Mouse (Mus musculus) intestine, embryonic 16.5 days (tissue): ENCODE results near the gene Kansl1. TPM values are rescaled to one million over a fixed set of nuclear protein-coding genes. Genes with fewer than 3 reads are reported as not detected.
"Not testable (repeated sequence)": the region's sequence is repeated elsewhere in the genome, so short reads cannot be mapped to it uniquely, and the experiment has no call there.

Experiments
- ATAC-seq: fragments of 200-750 bp; cut with Nextera tagmentation; 2 replicates; pipeline ENCODE4 v1.8.0; 2017; ENCODE audit warnings: moderate TSS enrichment, moderate library complexity
- H3K27ac ChIP-seq: fragments of 300-500 bp; sonication (generic); 2 replicates; pipeline ENCODE4 v1.5.1; 2014; ENCODE audit warnings: mild to moderate bottlenecking, low read length
- H3K27me3 ChIP-seq: fragments of 300-500 bp; sonication (generic); replicated peaks from 2 replicates; pipeline ENCODE4 v1.6.1; 2014; ENCODE audit warnings: low read length, control low read depth, mixed read lengths; ENCODE audit not compliant: control insufficient read depth, insufficient read depth
- H3K36me3 ChIP-seq: fragments of 300-500 bp; sonication (generic); 2 replicates; pipeline ENCODE4 v1.6.1; 2014; ENCODE audit warnings: low read length, control low read depth; ENCODE audit not compliant: control insufficient read depth, insufficient read depth
- H3K4me1 ChIP-seq: fragments of 300-500 bp; sonication (generic); 2 replicates; pipeline ENCODE4 v1.6.1; 2014; ENCODE audit warnings: low read length, control low read depth, mixed read lengths; ENCODE audit not compliant: control insufficient read depth, insufficient read depth
- H3K4me2 ChIP-seq: fragments of 300-500 bp; sonication (generic); 2 replicates; pipeline ENCODE4 v1.6.1; 2014; ENCODE audit warnings: low read depth, low read length, control low read depth
- H3K4me3 ChIP-seq: fragments of 300-500 bp; sonication (generic); 2 replicates; pipeline ENCODE4 v1.5.1; 2014; ENCODE audit warnings: mild to moderate bottlenecking, low read length
- H3K9ac ChIP-seq: fragments of 300-500 bp; sonication (generic); 2 replicates; pipeline ENCODE4 v1.6.1; 2014; ENCODE audit warnings: low read depth, low read length
- H3K9me3 ChIP-seq: fragments of 300-500 bp; sonication (generic); 2 replicates; pipeline ENCODE4 v1.6.1; 2016; ENCODE audit warnings: low read length, control low read depth; ENCODE audit not compliant: control insufficient read depth
- WGBS: fragments of 180-500 bp; shearing (Covaris S2); extraction: QIAGEN DNeasy Blood & Tissue Kit; methylation state at CpG from one replicate; pipeline ENCODE4 v1.1.7; 2014; 5-methylcytosine and 5-hydroxymethylcytosine counted together
- polyA plus RNA-seq: library from polyadenylated mRNA; unstranded; fragments of >200 nt; fragmentation: Nextera tagmentation; extraction: Ambion mirVana; gene quantifications from 2 replicates; pipeline ENCODE4 v1.2.1, GENCODE M21; 2015

The Kansl1 gene
- polyA plus RNA-seq, 1 experiment from 2014 or later: 13.7 TPM

- H3K9me3 ChIP-seq: no peaks in the 10 kb centered on the region
- WGBS: 91% methylated on average over 2 of the region's 2 CpGs
- no peak overlapping the region for H3K9ac ChIP-seq
- peaks cover 4% of the 10 kb centered on the region for H3K4me1 ChIP-seq
- no peak overlapping the region for H3K4me3 ChIP-seq
- H3K27me3 ChIP-seq: no peaks in the 10 kb centered on the region
- no peaks in the 10 kb centered on the region for H3K36me3 ChIP-seq
- H3K4me2 ChIP-seq: no peak overlapping the region
- no peak for ATAC-seq
- no peak overlapping the region for H3K27ac ChIP-seq
These were observed 9.0 kb downstream of the Kansl1 start for GRCm38 (mm10) chr11:104459671-104460070.

GRCm38 (mm10) chr11:104458507-104458906 lies 10.2 kb downstream of the Kansl1 start:
- Histone ChIP-seq H3K27ac (no peak overlapping the region), H3K4me1 (no peaks in the 10 kb centered on the region), H3K27me3 (no peaks in the 10 kb centered on the region), H3K4me3 (no peak overlapping the region), H3K36me3 (no peaks in the 10 kb centered on the region), H3K9me3 (no peaks in the 10 kb centered on the region), H3K4me2 (no peak overlapping the region), H3K9ac (no peak overlapping the region)
- no peak for ATAC-seq
- 71% methylated on average over 2 of the region's 2 CpGs for WGBS

GRCm38 (mm10) chr11:104452709-104453108 lies 16.0 kb downstream of the Kansl1 start:
- H3K4me3 ChIP-seq: no peak overlapping the region
- no peak for ATAC-seq
- H3K9ac ChIP-seq: no peak overlapping the region
- WGBS: 94% methylated on average over 1 of the region's 1 CpGs
- H3K36me3 ChIP-seq: no peaks in the 10 kb centered on the region
- H3K27me3 ChIP-seq: no peaks in the 10 kb centered on the region
- H3K27ac ChIP-seq: no peak overlapping the region
- no peaks in the 10 kb centered on the region for H3K9me3 ChIP-seq
- H3K4me1 ChIP-seq: no peaks in the 10 kb centered on the region
- no peak overlapping the region for H3K4me2 ChIP-seq

GRCm38 (mm10) chr11:104451239-104451638 lies 17.4 kb downstream of the Kansl1 start:
- Histone ChIP-seq H3K36me3 (no peaks in the 10 kb centered on the region), H3K4me1 (no peaks in the 10 kb centered on the region), H3K9me3 (no peaks in the 10 kb centered on the region), H3K4me2 (no peak overlapping the region), H3K27me3 (no peaks in the 10 kb centered on the region), H3K9ac (no peak overlapping the region), H3K27ac (no peak overlapping the region), H3K4me3 (no peak overlapping the region)
- no peak for ATAC-seq
- 92% methylated on average over 1 of the region's 1 CpGs for WGBS

- H3K27ac ChIP-seq, H3K9ac ChIP-seq, H3K27me3 ChIP-seq, H3K4me1 ChIP-seq, H3K4me3 ChIP-seq, H3K9me3 ChIP-seq, H3K36me3 ChIP-seq, H3K4me2 ChIP-seq, ATAC-seq: not testable (repeated sequence)
- WGBS: 61% methylated on average over 2 of the region's 2 CpGs
These were observed 20.2 kb downstream of the Kansl1 start for GRCm38 (mm10) chr11:104448499-104448898.

GRCm38 (mm10) chr11:104445538-104445937 lies 23.1 kb downstream of the Kansl1 start:
- Histone ChIP-seq H3K9me3 (no peaks in the 10 kb centered on the region), H3K4me1 (no peaks in the 10 kb centered on the region), H3K27ac (no peak overlapping the region), H3K4me2 (no peak overlapping the region), H3K27me3 (no peaks in the 10 kb centered on the region), H3K4me3 (no peak overlapping the region), H3K36me3 (no peaks in the 10 kb centered on the region), H3K9ac (no peak overlapping the region)
- WGBS: 71% methylated on average over 2 of the region's 2 CpGs
- no peak for ATAC-seq

GRCm38 (mm10) chr11:104445044-104445443 lies 23.6 kb downstream of the Kansl1 start:
- WGBS: 94% methylated on average over 1 of the region's 1 CpGs
- no peak for ATAC-seq
- no peaks in the 10 kb centered on the region for H3K4me1 ChIP-seq
- H3K4me3 ChIP-seq: no peak overlapping the region
- no peaks in the 10 kb centered on the region for H3K27me3 ChIP-seq
- H3K27ac ChIP-seq: no peak overlapping the region
- H3K36me3 ChIP-seq: no peaks in the 10 kb centered on the region
- no peaks in the 10 kb centered on the region for H3K9me3 ChIP-seq
- no peak overlapping the region for H3K9ac ChIP-seq
- H3K4me2 ChIP-seq: no peak overlapping the region

DNA sequence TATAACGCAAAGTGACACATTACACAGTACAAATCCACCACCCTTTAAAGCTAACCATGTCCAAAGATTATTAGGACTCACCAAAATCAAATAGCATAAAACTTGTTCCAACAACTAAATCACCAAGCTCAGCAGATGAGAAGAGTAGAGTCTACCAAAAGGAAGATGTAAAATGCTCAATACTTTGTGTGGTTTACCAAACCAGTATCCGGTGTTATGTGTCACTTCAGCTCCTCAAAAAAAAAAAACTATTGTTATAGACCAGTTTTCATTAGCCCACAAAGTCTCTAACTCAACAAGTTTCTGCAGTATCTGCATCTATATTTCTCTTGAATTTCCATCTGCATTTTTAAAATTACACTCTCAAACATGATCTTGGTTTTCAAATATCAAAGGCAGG lies 25.3 kb downstream of the Kansl1 start:
- H3K27ac ChIP-seq: no peak overlapping the region; the same call in 1 of the 2 replicates
- H3K4me3 ChIP-seq: peak overlapping the region; percentile 88
- no peaks in the 10 kb centered on the region for H3K9me3 ChIP-seq
- no peak for ATAC-seq
- no peaks in the 10 kb centered on the region for H3K27me3 ChIP-seq
- H3K36me3 ChIP-seq: no peaks in the 10 kb centered on the region
- peak overlapping the region; percentile 58 for H3K4me2 ChIP-seq
- 47% methylated on average over 2 of the region's 2 CpGs for WGBS
- no peaks in the 10 kb centered on the region for H3K4me1 ChIP-seq
- no peak overlapping the region; the same call in 1 of the 2 replicates for H3K9ac ChIP-seq

DNA sequence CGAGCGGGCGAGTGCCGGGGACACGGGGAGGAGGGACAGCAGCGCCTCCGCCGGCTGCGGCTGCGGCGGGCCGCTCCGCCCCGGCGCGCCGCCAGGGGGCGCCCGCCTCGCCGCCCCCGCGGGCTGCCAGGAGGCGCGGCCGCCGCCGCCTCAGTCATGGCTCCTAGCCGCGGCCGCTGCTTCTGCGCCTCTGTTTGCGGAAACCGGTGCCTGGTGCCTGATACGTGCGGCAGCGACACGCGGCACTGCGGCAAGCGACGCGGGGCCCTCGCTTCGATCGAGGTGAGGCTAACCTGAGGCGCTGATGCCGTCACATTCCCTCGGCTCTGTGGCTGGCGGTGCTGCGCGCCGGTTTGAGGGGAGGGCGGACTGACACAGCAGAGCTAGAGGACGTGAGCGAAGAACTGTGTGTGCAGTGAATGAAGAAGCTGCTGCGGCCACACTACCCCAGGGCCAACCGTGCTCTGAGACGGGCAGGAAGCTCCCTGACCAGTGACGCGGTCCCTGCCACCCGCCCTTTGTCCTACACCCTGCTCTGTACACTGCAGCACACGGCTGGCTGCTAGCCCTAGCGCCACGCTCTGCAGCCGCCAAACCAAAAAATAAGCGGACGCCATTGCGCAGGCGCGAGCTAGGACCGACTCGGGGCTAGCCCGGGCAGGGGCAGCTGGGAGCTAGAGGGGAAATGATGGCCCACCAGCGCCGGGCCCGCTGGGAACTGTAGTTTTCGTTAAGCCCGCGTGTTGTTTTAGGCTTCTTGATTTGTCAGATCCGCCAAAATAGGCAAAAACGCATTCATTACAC lies 26.1 kb downstream of the Kansl1 start:
- peak overlapping the region; percentile 58 for H3K4me2 ChIP-seq
- WGBS: under 1% methylated on average over 58 of the region's 82 CpGs
- no peaks in the 10 kb centered on the region for H3K4me1 ChIP-seq
- no peaks in the 10 kb centered on the region for H3K9me3 ChIP-seq
- peak overlapping the region; percentile 100 for H3K27ac ChIP-seq
- peak; percentile 95 for ATAC-seq
- H3K4me3 ChIP-seq: peak overlapping the region; percentile 88
- H3K36me3 ChIP-seq: no peaks in the 10 kb centered on the region
- no peaks in the 10 kb centered on the region for H3K27me3 ChIP-seq
- H3K9ac ChIP-seq: peak overlapping the region; percentile 99
